Mouse (Mus musculus) macrophage (primary cell): ENCODE measurements around the gene Trip12. TPM values are rescaled to one million over a fixed set of nuclear protein-coding genes. Genes with fewer than 3 reads are reported as not detected.

ENCODE experiments used
- H3K27ac ChIP-seq: fragments of 350-480 bp; formaldehyde crosslinking; 2 replicates; pipeline ENCODE4 v1.9.0; 2021
- H3K36me3 ChIP-seq: fragments of 350-480 bp; formaldehyde crosslinking; 2 replicates; pipeline ENCODE4 v1.9.0; 2021; ENCODE audit errors: inconsistent target
- H3K4me3 ChIP-seq: fragments of 350-480 bp; formaldehyde crosslinking; 2 replicates; pipeline ENCODE4 v1.9.0; 2021; ENCODE audit errors: inconsistent target
- H3K79me2 ChIP-seq: fragments of 350-480 bp; formaldehyde crosslinking; 2 replicates; pipeline ENCODE4 v1.9.0; 2021; ENCODE audit errors: inconsistent target
- WGBS: methylation state at CpG from one replicate; pipeline ENCODE4 v1.1.7; 2026; ENCODE audit warnings: inconsistent platforms; ENCODE audit not compliant: missing documents; 5-methylcytosine and 5-hydroxymethylcytosine counted together
- polyA plus RNA-seq: library from polyadenylated mRNA; stranded (reverse); fragments of 250-400 nt; gene quantifications from 3 replicates; pipeline ENCODE4 v1.2.4, GENCODE M21; 2018; ENCODE audit warnings: inconsistent platforms

Gene Trip12
- polyA plus RNA-seq, 1 experiment from 2014 or later = 185 TPM

- 0% methylated on average over 2 of the region's 2 CpGs for WGBS
- no peak overlapping the region for H3K27ac ChIP-seq
- H3K36me3 ChIP-seq = no peaks in the 10 kb centered on the region
- H3K4me3 ChIP-seq = no peak overlapping the region
- H3K79me2 ChIP-seq = no peaks in the 10 kb centered on the region
Measured at GRCm38 (mm10) chr1:84697136-84697535, 143.2 kb downstream of the Trip12 start.

GRCm38 (mm10) chr1:84695517-84696411, 144.6 kb downstream of the Trip12 start, which contains the start of gene Dner:
Gene Dner (minus strand): TSS chr1:84696221.
- WGBS = 2% methylated on average over 59 of the region's 75 CpGs
- Histone ChIP-seq H3K36me3 (no peaks in the 10 kb centered on the region), H3K27ac (no peak within 1 kb of the TSS), H3K79me2 (no peaks in the 10 kb centered on the region), H3K4me3 (no peak within 1 kb of the TSS)

- 17% methylated on average over 26 of the region's 26 CpGs for WGBS
- H3K4me3 ChIP-seq = no peak overlapping the region
- H3K79me2 ChIP-seq = no peaks in the 10 kb centered on the region
- no peak overlapping the region for H3K27ac ChIP-seq
- no peaks in the 10 kb centered on the region for H3K36me3 ChIP-seq
Measured at GRCm38 (mm10) chr1:84694688-84695474, 145.4 kb downstream of the Trip12 start.

- Histone ChIP-seq H3K79me2 (no peaks in the 10 kb centered on the region), H3K36me3 (no peaks in the 10 kb centered on the region), H3K27ac (no peak overlapping the region), H3K4me3 (no peak overlapping the region)
- WGBS = 73% methylated on average over 4 of the region's 4 CpGs
Measured at GRCm38 (mm10) chr1:84677910-84678309, 162.4 kb downstream of the Trip12 start.

Other genes with a start within 250 kb of the Trip12 start
- 0.14 to 1.4 TPM (median 0.21 TPM) in 3 replicates for gene Dner, start 144.3 kb downstream of the Trip12 start, polyA plus RNA-seq
- gene Fbxo36, start 675 bp downstream of the Trip12 start, polyA plus RNA-seq = 2.8 to 6.1 TPM (median 5.5 TPM) in 3 replicates
- 0.06 to 0.07 TPM in 2 of 3 replicates, not detected in the other for gene Slc16a14, start 94.6 kb upstream of the Trip12 start, polyA plus RNA-seq